Mouse (Mus musculus) MEL (cell line): ENCODE data around the gene Nfat5.
A peak's percentile ranks its signal among the peaks of the same experiment; 100 is the strongest.

ENCODE experiments used
- BHLHE40 ChIP-seq: IDR thresholded peaks from 2 replicates; pipeline ENCODE4 v1.6.1; 2012; ENCODE audit warnings: low read depth, mild to moderate bottlenecking, inconsistent platforms, low read length, improper control_type of control experiment, borderline replicate concordance
- CHD2 ChIP-seq: IDR thresholded peaks from 2 replicates; pipeline ENCODE4 v1.6.1; 2011; ENCODE audit warnings: low read length, improper control_type of control experiment
- GATA1 ChIP-seq: IDR thresholded peaks from 2 replicates; pipeline ENCODE4 v1.6.1; 2011; ENCODE audit warnings: low read depth, low read length, improper control_type of control experiment
- HCFC1 ChIP-seq: IDR thresholded peaks from 2 replicates; pipeline ENCODE4 v1.6.1; 2012; ENCODE audit warnings: low read depth, mild to moderate bottlenecking, inconsistent platforms, low read length, improper control_type of control experiment, moderate library complexity
- NRF1 ChIP-seq: IDR thresholded peaks from 2 replicates; pipeline ENCODE4 v1.6.1; 2014; ENCODE audit warnings: low read depth, mild to moderate bottlenecking, inconsistent platforms, low read length, improper control_type of control experiment, moderate library complexity; ENCODE audit not compliant: poor library complexity, insufficient read depth, severe bottlenecking
- SIN3A ChIP-seq: IDR thresholded peaks from 2 replicates; pipeline ENCODE4 v1.6.1; 2012; ENCODE audit warnings: low read length, improper control_type of control experiment, inconsistent platforms

GRCm38 (mm10) chr8:107292928-107293601 is at the start of gene Nfat5:
- TF ChIP-seq NRF1 (peak; percentile 95), GATA1 (no peak), HCFC1 (peak; percentile 81), CHD2 (no peak), BHLHE40 (no peak), SIN3A (peak; percentile 94)
